Mouse (Mus musculus): ENCODE results near the gene Gm42791.

Gm42791 gene

GRCm38 (mm10) chr5:149007295-149007646 lies 12.3 kb upstream of the Gm42791 start:
- DNase-seq (ENCODE audit: low spot score): no peak

- peak; percentile 87 for DNase-seq (ENCODE audit: low spot score)
Measured at GRCm38 (mm10) chr5:149006362-149007294, 11.7 kb upstream of the Gm42791 start.

GRCm38 (mm10) chr5:149005701-149006361 lies 10.9 kb upstream of the Gm42791 start:
- DNase-seq (ENCODE audit: low spot score): no peak

- no peak for DNase-seq (ENCODE audit: low spot score)
Measured at GRCm38 (mm10) chr5:149005083-149005482, 10.1 kb upstream of the Gm42791 start.

GRCm38 (mm10) chr5:149003137-149003536 lies 8.2 kb upstream of the Gm42791 start:
- no peak for DNase-seq (ENCODE audit: low spot score)

- no peak for DNase-seq (ENCODE audit: low spot score)
Measured at GRCm38 (mm10) chr5:149002803-149003115, 7.8 kb upstream of the Gm42791 start.

- DNase-seq (ENCODE audit: low spot score): no peak
Measured at GRCm38 (mm10) chr5:149002034-149002802, 7.3 kb upstream of the Gm42791 start.

- no peak for DNase-seq (ENCODE audit: low spot score)
Measured at GRCm38 (mm10) chr5:148999802-149000201, 4.9 kb upstream of the Gm42791 start.

- no peak for DNase-seq (ENCODE audit: low spot score)
Measured at GRCm38 (mm10) chr5:148998512-148998911, 3.6 kb upstream of the Gm42791 start.

GRCm38 (mm10) chr5:148996709-148997037 lies 1.7 kb upstream of the Gm42791 start:
- DNase-seq (ENCODE audit: low spot score): no peak

GRCm38 (mm10) chr5:148995962-148996708 lies 1.2 kb upstream of the Gm42791 start:
- no peak for DNase-seq (ENCODE audit: low spot score)

GRCm38 (mm10) chr5:148994311-148994705 lies 639 bp downstream of the Gm42791 start:
- no peak for DNase-seq (ENCODE audit: low spot score)

- DNase-seq (ENCODE audit: low spot score): no peak
Measured at GRCm38 (mm10) chr5:148992598-148992997, 2.3 kb downstream of the Gm42791 start.

- no peak for DNase-seq (ENCODE audit: low spot score)
Measured at GRCm38 (mm10) chr5:148990891-148991311, 4.0 kb downstream of the Gm42791 start.

GRCm38 (mm10) chr5:148989480-148989879 lies 5.5 kb downstream of the Gm42791 start:
- no peak for DNase-seq (ENCODE audit: low spot score)

- DNase-seq (ENCODE audit: low spot score): no peak
Measured at GRCm38 (mm10) chr5:148984961-148985360, 10.0 kb downstream of the Gm42791 start.

GRCm38 (mm10) chr5:148983696-148984095 lies 11.3 kb downstream of the Gm42791 start:
- no peak for DNase-seq (ENCODE audit: low spot score)

- DNase-seq (ENCODE audit: low spot score): no peak
Measured at GRCm38 (mm10) chr5:148983108-148983664, 11.8 kb downstream of the Gm42791 start.

- DNase-seq (ENCODE audit: low spot score): no peak
Measured at GRCm38 (mm10) chr5:148982396-148982795, 12.6 kb downstream of the Gm42791 start.

- peak; percentile 55 for DNase-seq (ENCODE audit: low spot score)
Measured at GRCm38 (mm10) chr5:148980607-148981006, 14.3 kb downstream of the Gm42791 start.

GRCm38 (mm10) chr5:148978458-148979165 lies 16.3 kb downstream of the Gm42791 start:
- no peak for DNase-seq (ENCODE audit: low spot score)

Data from c-Kit-positive CD71-positive TER-119-positive erythroid progenitor cells, embryonic 14.5 days (primary cell).